Mouse (Mus musculus): ENCODE results near the gene Agtr1a.
A peak's percentile ranks its signal among the peaks of the same experiment; 100 is the strongest.

Agtr1a gene

GRCm38 (mm10) chr13:30336148-30336801 lies at the start of gene Agtr1a:
Gene Agtr1a (plus strand): TSS chr13:30336441.
- no peak for DNase-seq (ENCODE audit: low read depth, low spot score)

GRCm38 (mm10) chr13:30310221-30310620 lies 26.0 kb upstream of the Agtr1a start:
- DNase-seq (ENCODE audit: low read depth, low spot score): no peak

GRCm38 (mm10) chr13:30324669-30325346 lies 11.4 kb upstream of the Agtr1a start:
- no peak for DNase-seq (ENCODE audit: low read depth, low spot score)

- no peak for DNase-seq (ENCODE audit: low read depth, low spot score)
Observed at GRCm38 (mm10) chr13:30331061-30331460, 5.2 kb upstream of the Agtr1a start.

GRCm38 (mm10) chr13:30331851-30332250 lies 4.4 kb upstream of the Agtr1a start:
- no peak for DNase-seq (ENCODE audit: low read depth, low spot score)

GRCm38 (mm10) chr13:30332581-30332980 lies 3.7 kb upstream of the Agtr1a start:
- no peak for DNase-seq (ENCODE audit: low read depth, low spot score)

GRCm38 (mm10) chr13:30334667-30335066 lies 1.6 kb upstream of the Agtr1a start:
- DNase-seq (ENCODE audit: low read depth, low spot score): no peak

- no peak for DNase-seq (ENCODE audit: low read depth, low spot score)
Observed at GRCm38 (mm10) chr13:30336913-30337312, 672 bp downstream of the Agtr1a start.

GRCm38 (mm10) chr13:30337646-30338045 lies 1.4 kb downstream of the Agtr1a start:
- DNase-seq (ENCODE audit: low read depth, low spot score): no peak

GRCm38 (mm10) chr13:30338576-30338975 lies 2.3 kb downstream of the Agtr1a start:
- DNase-seq (ENCODE audit: low read depth, low spot score): no peak

- no peak for DNase-seq (ENCODE audit: low read depth, low spot score)
Observed at GRCm38 (mm10) chr13:30339927-30340326, 3.7 kb downstream of the Agtr1a start.

GRCm38 (mm10) chr13:30341987-30342898 lies 6.0 kb downstream of the Agtr1a start:
- DNase-seq (ENCODE audit: low read depth, low spot score): no peak

- no peak for DNase-seq (ENCODE audit: low read depth, low spot score)
Observed at GRCm38 (mm10) chr13:30345427-30345913, 9.2 kb downstream of the Agtr1a start.

- DNase-seq (ENCODE audit: low read depth, low spot score): no peak
Observed at GRCm38 (mm10) chr13:30346881-30347280, 10.6 kb downstream of the Agtr1a start.

- no peak for DNase-seq (ENCODE audit: low read depth, low spot score)
Observed at GRCm38 (mm10) chr13:30348306-30348705, 12.1 kb downstream of the Agtr1a start.

GRCm38 (mm10) chr13:30351966-30352365 lies 15.7 kb downstream of the Agtr1a start:
- DNase-seq (ENCODE audit: low read depth, low spot score): no peak

GRCm38 (mm10) chr13:30354991-30355580 lies 18.8 kb downstream of the Agtr1a start:
- no peak for DNase-seq (ENCODE audit: low read depth, low spot score)

- no peak for DNase-seq (ENCODE audit: low read depth, low spot score)
Observed at GRCm38 (mm10) chr13:30355979-30356378, 19.7 kb downstream of the Agtr1a start.

- peak; percentile 3 for DNase-seq (ENCODE audit: low read depth, low spot score)
Observed at GRCm38 (mm10) chr13:30358456-30359168, 22.4 kb downstream of the Agtr1a start.

- no peak for DNase-seq (ENCODE audit: low read depth, low spot score)
Observed at GRCm38 (mm10) chr13:30359886-30360285, 23.6 kb downstream of the Agtr1a start.

- no peak for DNase-seq (ENCODE audit: low read depth, low spot score)
Observed at GRCm38 (mm10) chr13:30361002-30361401, 24.8 kb downstream of the Agtr1a start.

Data from CD4-positive, CD25-positive, alpha-beta regulatory T cell, adult 2 months (primary cell).